Mouse (Mus musculus) E14TG2a.4 (cell line): Measurements from ENCODE around the gene Cspg5.

Experiments used
- CTCF ChIP-seq: conservative IDR thresholded peaks from 2 replicates; pipeline ENCODE4 v1.5.1; 2014; ENCODE audit warnings: low read length
- NANOG ChIP-seq: IDR thresholded peaks from 2 replicates; pipeline ENCODE4 v1.6.1; 2014; ENCODE audit warnings: borderline replicate concordance, low read length, mixed read lengths

- TF ChIP-seq CTCF (no peak), NANOG (no peak)
These were observed 34.6 kb upstream of the Cspg5 start for GRCm38 (mm10) chr9:110208967-110209366.
